Mouse (Mus musculus): Measurements from ENCODE around the gene Nrap.

DNA sequence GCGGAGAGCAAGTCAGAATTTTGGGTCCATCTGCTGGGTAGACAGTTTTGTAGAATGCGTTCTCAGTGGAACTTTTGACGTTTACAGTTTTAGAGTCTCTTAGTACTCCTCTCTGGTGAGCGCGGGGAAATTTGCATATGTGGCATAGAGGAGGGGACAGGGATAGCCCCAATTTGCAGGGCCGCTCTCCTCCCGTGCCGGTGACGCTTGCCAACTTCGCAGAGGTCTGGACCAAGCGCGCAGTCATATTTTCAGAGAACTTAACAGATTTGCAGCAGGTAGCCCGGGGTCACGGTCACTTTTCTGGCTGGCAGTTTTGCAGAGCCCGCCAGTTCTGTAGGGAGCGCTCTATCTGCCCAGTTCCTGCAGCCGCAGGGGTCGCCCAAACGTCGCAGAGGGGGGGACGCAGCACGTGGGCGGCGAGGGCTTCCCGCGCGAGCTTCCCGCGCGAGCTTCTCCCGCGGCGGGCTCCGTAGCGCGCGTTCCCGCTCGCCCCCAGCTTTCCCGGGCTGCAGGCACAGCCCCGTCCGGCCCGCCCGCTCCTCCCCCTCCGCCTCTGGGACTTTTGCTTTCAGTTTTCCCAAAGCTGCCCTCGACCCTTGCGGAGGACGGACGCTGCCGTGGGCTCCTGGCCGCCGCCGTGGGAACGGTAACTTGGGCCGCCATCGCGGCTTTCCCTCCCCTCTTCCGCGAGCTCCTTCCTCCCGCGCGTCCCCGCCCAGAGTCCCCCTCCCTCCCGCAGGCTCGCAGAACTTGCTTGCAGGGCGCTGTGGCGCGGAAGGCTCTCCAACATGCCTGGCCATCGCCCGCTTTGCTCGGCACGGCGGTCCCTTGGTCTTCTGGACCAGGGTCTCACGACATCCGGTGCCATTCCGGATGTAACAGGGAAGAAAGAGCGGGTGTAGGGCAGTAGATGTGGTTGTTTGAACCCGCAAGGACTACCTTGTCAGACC lies 7.1 kb upstream of the Nrap start, which contains the start of gene Casp7:
- TF ChIP-seq EP300 (optimal IDR thresholded peaks at IDR 0.05) (no peak), CTCF (IDR thresholded peaks at IDR 0.05; ENCODE audit: low read depth) (peak; percentile 28)

Data from stomach, postnatal 0 days (tissue).